Mouse (Mus musculus): ENCODE measurements around the gene Sirt7. TPM values are rescaled to one million over a fixed set of nuclear protein-coding genes. Genes with fewer than 3 reads are reported as not detected.
A peak's percentile ranks its signal among the peaks of the same experiment; 100 is the strongest.
"Not testable (repeated sequence)": the region's sequence is repeated elsewhere in the genome, so short reads cannot be mapped to it uniquely, and the experiment has no call there.

Sirt7 gene
- total and polyA plus RNA-seq, 2 experiments from 2014 or later = 37.4 to 51.8 TPM

GRCm38 (mm10) chr11:120598990-120599549, 26.0 kb downstream of the Sirt7 start:
- ATAC-seq (no peak), DNase-seq (no peak)
- 45% methylated on average over 17 of the region's 17 CpGs for WGBS
- no peak for TF ChIP-seq CTCF (IDR thresholded peaks at IDR 0.05; ENCODE audit: low read depth)
- Histone ChIP-seq H3K9me3 (ENCODE audit: low read length) (no peaks in the 10 kb centered on the region), H3K4me3 (ENCODE audit: low read depth, low read length) (peak overlapping the region; percentile 80), H3K27ac (ENCODE audit: low read depth, low read length) (peak overlapping the region; percentile 79), H3K4me1 (ENCODE audit: insufficient read depth) (peaks cover 13% of the 10 kb centered on the region), H3K27me3 (ENCODE audit: insufficient read depth, low read length) (no peaks in the 10 kb centered on the region), H3K9ac (peak overlapping the region; percentile 91), H3K36me3 (ENCODE audit: insufficient read depth) (peaks cover 49% of the 10 kb centered on the region), H3K4me2 (ENCODE audit: low read depth) (peak overlapping the region; percentile 84)

GRCm38 (mm10) chr11:120598283-120598989, 26.6 kb downstream of the Sirt7 start, which contains the start of the genes Alyref and Anapc11:
TSS of gene Alyref (minus strand) at chr11:120598365.
TSS of gene Anapc11 (plus strand) at chr11:120598421.
- Histone ChIP-seq H3K4me2 (ENCODE audit: low read depth) (peak within 1 kb of the TSS; percentile 93), H3K4me3 (ENCODE audit: low read depth, low read length) (peak within 1 kb of the TSS; percentile 80), H3K36me3 (ENCODE audit: insufficient read depth) (peaks cover 55% of the 10 kb centered on the region), H3K9me3 (ENCODE audit: low read length) (no peaks in the 10 kb centered on the region), H3K4me1 (ENCODE audit: insufficient read depth) (peaks cover 13% of the 10 kb centered on the region), H3K27ac (ENCODE audit: low read depth, low read length) (peak within 1 kb of the TSS; percentile 85), H3K27me3 (ENCODE audit: insufficient read depth, low read length) (no peaks in the 10 kb centered on the region), H3K9ac (peak within 1 kb of the TSS; percentile 91)
- WGBS = 3% methylated on average over 88 of the region's 88 CpGs
- TF ChIP-seq CTCF (IDR thresholded peaks at IDR 0.05; ENCODE audit: low read depth) = no peak
- ATAC-seq = peak; percentile 99
- DNase-seq = peak; percentile 98

GRCm38 (mm10) chr11:120597240-120598235, 27.5 kb downstream of the Sirt7 start:
- ATAC-seq (peak; percentile 44), DNase-seq (no peak)
- no peaks in the 10 kb centered on the region for H3K9me3 ChIP-seq (ENCODE audit: low read length)
- H3K9ac ChIP-seq = peak overlapping the region; percentile 91
- peaks cover 57% of the 10 kb centered on the region for H3K36me3 ChIP-seq (ENCODE audit: insufficient read depth)
- WGBS = 7% methylated on average over 97 of the region's 99 CpGs
- H3K4me3 ChIP-seq (ENCODE audit: low read depth, low read length) = peak overlapping the region; percentile 80
- H3K4me1 ChIP-seq (ENCODE audit: insufficient read depth) = peaks cover 13% of the 10 kb centered on the region
- peak overlapping the region; percentile 93 for H3K4me2 ChIP-seq (ENCODE audit: low read depth)
- no peak for TF ChIP-seq CTCF (IDR thresholded peaks at IDR 0.05; ENCODE audit: low read depth)
- H3K27ac ChIP-seq (ENCODE audit: low read depth, low read length) = peak overlapping the region; percentile 85
- H3K27me3 ChIP-seq (ENCODE audit: insufficient read depth, low read length) = no peaks in the 10 kb centered on the region

- H3K27ac ChIP-seq (ENCODE audit: low read depth, low read length) = no peak overlapping the region
- no peak for TF ChIP-seq CTCF (IDR thresholded peaks at IDR 0.05; ENCODE audit: low read depth)
- H3K9me3 ChIP-seq (ENCODE audit: low read length) = no peaks in the 10 kb centered on the region
- H3K36me3 ChIP-seq (ENCODE audit: insufficient read depth) = peaks cover 75% of the 10 kb centered on the region
- whole genome bisulfite sequencing = 98% methylated on average over 6 of the region's 6 CpGs
- no peaks in the 10 kb centered on the region for H3K4me1 ChIP-seq (ENCODE audit: insufficient read depth)
- no peak overlapping the region for H3K4me2 ChIP-seq (ENCODE audit: low read depth)
- H3K9ac ChIP-seq = no peak overlapping the region
- H3K27me3 ChIP-seq (ENCODE audit: insufficient read depth, low read length) = no peaks in the 10 kb centered on the region
- DNase-seq = no peak
- no peak overlapping the region for H3K4me3 ChIP-seq (ENCODE audit: low read depth, low read length)
- no peak for ATAC-seq
Observed at GRCm38 (mm10) chr11:120588531-120588930, 36.5 kb downstream of the Sirt7 start.

- ATAC-seq (no peak), DNase-seq (no peak)
- no peaks in the 10 kb centered on the region for H3K27me3 ChIP-seq (ENCODE audit: insufficient read depth, low read length)
- no peak overlapping the region for H3K4me3 ChIP-seq (ENCODE audit: low read depth, low read length)
- H3K9me3 ChIP-seq (ENCODE audit: low read length) = no peaks in the 10 kb centered on the region
- no peak; the same call in 1 of the 2 replicates for TF ChIP-seq CTCF (IDR thresholded peaks at IDR 0.05; ENCODE audit: low read depth)
- no peak overlapping the region for H3K27ac ChIP-seq (ENCODE audit: low read depth, low read length)
- no peak overlapping the region for H3K4me2 ChIP-seq (ENCODE audit: low read depth)
- H3K4me1 ChIP-seq (ENCODE audit: insufficient read depth) = peaks cover 9% of the 10 kb centered on the region
- 97% methylated on average over 1 of the region's 1 CpGs for WGBS
- no peak overlapping the region for H3K9ac ChIP-seq
- H3K36me3 ChIP-seq (ENCODE audit: insufficient read depth) = peaks cover 43% of the 10 kb centered on the region
Observed at GRCm38 (mm10) chr11:120583937-120584336, 41.1 kb downstream of the Sirt7 start.

- not testable (repeated sequence) for ATAC-seq; H3K9me3 ChIP-seq (ENCODE audit: low read length); H3K27ac ChIP-seq (ENCODE audit: low read depth, low read length); H3K27me3 ChIP-seq (ENCODE audit: insufficient read depth, low read length); H3K9ac ChIP-seq; H3K4me1 ChIP-seq (ENCODE audit: insufficient read depth); DNase-seq; H3K4me2 ChIP-seq (ENCODE audit: low read depth); H3K4me3 ChIP-seq (ENCODE audit: low read depth, low read length)
- H3K36me3 ChIP-seq (ENCODE audit: insufficient read depth) = peaks cover 45% of the 10 kb centered on the region
- WGBS = 89% methylated on average over 2 of the region's 2 CpGs
Observed at GRCm38 (mm10) chr11:120582982-120583293, 42.1 kb downstream of the Sirt7 start.
